Mouse (Mus musculus) layer of hippocampus, adult 2 months (tissue): ENCODE measurements at regions not wholly inside any gene's neighbourhood (a gene's known extent, or its start where the extent isn't known, plus 50 kb on each side); places are given as distances from the start of the nearest gene placed in this dataset.
A peak's percentile ranks its signal among the peaks of the same experiment; 100 is the strongest.

Experiments used
- DNase-seq, 2 experiments: peaks; one replicate each; pipeline ENCODE4 v3.0.0; 2022; ENCODE audit warnings: low spot score in 2 of 2
- H3K27ac ChIP-seq: fragments of 200-600 bp; 2 replicates; pipeline ENCODE4 v1.8.1; 2022
- H3K4me3 ChIP-seq: fragments of 200-600 bp; 2 replicates; pipeline ENCODE4 v1.8.1; 2022; ENCODE audit warnings: mild to moderate bottlenecking
- CTCF ChIP-seq: fragments of 200-600 bp; conservative IDR thresholded peaks from 2 replicates; pipeline ENCODE4 v1.8.1; 2022; ENCODE audit warnings: antibody characterized with exemption, mild to moderate bottlenecking, moderate library complexity

- TF ChIP-seq CTCF, result no peak
- no peak overlapping the region for H3K4me3 ChIP-seq
- DNase-seq, result no peak
- H3K27ac ChIP-seq, result no peak overlapping the region
Measured at GRCm38 (mm10) chr14:67626181-67626580, 1617.2 kb upstream of the Gulo start.

GRCm38 (mm10) chr14:67623841-67624480 is 1615.0 kb upstream of the Gulo start:
- Histone ChIP-seq H3K27ac (no peak overlapping the region), H3K4me3 (no peak overlapping the region)
- no peak for DNase-seq
- TF ChIP-seq CTCF, result no peak

GRCm38 (mm10) chr14:67622911-67623310 is 1613.9 kb upstream of the Gulo start:
- no peak for TF ChIP-seq CTCF
- Histone ChIP-seq H3K27ac (no peak overlapping the region), H3K4me3 (no peak overlapping the region)
- DNase-seq, result no peak

GRCm38 (mm10) chr14:67621486-67621885 is 1612.5 kb upstream of the Gulo start:
- no peak for DNase-seq
- no peak for TF ChIP-seq CTCF
- no peak overlapping the region for H3K27ac ChIP-seq
- no peak overlapping the region for H3K4me3 ChIP-seq

GRCm38 (mm10) chr14:67620854-67621476 is 1612.0 kb upstream of the Gulo start:
- Histone ChIP-seq H3K27ac (no peak overlapping the region), H3K4me3 (no peak overlapping the region)
- peak; percentile 91 for TF ChIP-seq CTCF
- peak; percentile 62 to 66 for DNase-seq

GRCm38 (mm10) chr14:67619571-67619970 is 1610.6 kb upstream of the Gulo start:
- no peak for DNase-seq
- TF ChIP-seq CTCF, result no peak
- no peak overlapping the region for H3K4me3 ChIP-seq
- H3K27ac ChIP-seq, result no peak overlapping the region

GRCm38 (mm10) chr14:67614369-67614768 is 1605.4 kb upstream of the Gulo start:
- Histone ChIP-seq H3K27ac (no peak overlapping the region), H3K4me3 (no peak overlapping the region)
- TF ChIP-seq CTCF, result no peak
- no peak for DNase-seq

GRCm38 (mm10) chr14:67613691-67614090 is 1604.7 kb upstream of the Gulo start:
- DNase-seq, result no peak
- no peak overlapping the region for H3K4me3 ChIP-seq
- H3K27ac ChIP-seq, result no peak overlapping the region
- no peak for TF ChIP-seq CTCF

GRCm38 (mm10) chr14:67613221-67613620 is 1604.2 kb upstream of the Gulo start:
- Histone ChIP-seq H3K27ac (no peak overlapping the region), H3K4me3 (no peak overlapping the region)
- DNase-seq, result no peak
- no peak for TF ChIP-seq CTCF

- no peak for TF ChIP-seq CTCF
- DNase-seq, result no peak
- Histone ChIP-seq H3K27ac (no peak overlapping the region), H3K4me3 (no peak overlapping the region)
Measured at GRCm38 (mm10) chr14:67612471-67612870, 1603.5 kb upstream of the Gulo start.

- H3K27ac ChIP-seq, result no peak overlapping the region
- H3K4me3 ChIP-seq, result no peak overlapping the region
- no peak for DNase-seq
- no peak for TF ChIP-seq CTCF
Measured at GRCm38 (mm10) chr14:67608262-67608661, 1599.3 kb upstream of the Gulo start.

GRCm38 (mm10) chr14:67602960-67603359 is 1594.0 kb upstream of the Gulo start:
- TF ChIP-seq CTCF, result no peak
- no peak overlapping the region for H3K4me3 ChIP-seq
- DNase-seq, result no peak

GRCm38 (mm10) chr14:67599734-67600133 is 1590.7 kb upstream of the Gulo start:
- no peak overlapping the region for H3K4me3 ChIP-seq
- DNase-seq, result peak in 1 of 2 experiments; percentile 18
- H3K27ac ChIP-seq, result no peak overlapping the region
- peak; percentile 89 for TF ChIP-seq CTCF

More at GRCm38 (mm10) chr14:67602960-67603359, 1594.0 kb upstream of the Gulo start:
- H3K27ac ChIP-seq, result no peak overlapping the region

- DNase-seq, result no peak
- Histone ChIP-seq H3K4me3 (no peak overlapping the region), H3K27ac (no peak overlapping the region)
- TF ChIP-seq CTCF, result no peak
Measured at GRCm38 (mm10) chr14:67588627-67589026, 1579.6 kb upstream of the Gulo start.
